Mouse (Mus musculus) lung, postnatal 0 days (tissue): ENCODE results near the gene Ccdc187.

Experiments used
- CTCF ChIP-seq: IDR thresholded peaks from 2 replicates; pipeline ENCODE4 v1.5.1; 2016; ENCODE audit warnings: antibody characterized with exemption, mild to moderate bottlenecking
- EP300 ChIP-seq: IDR thresholded peaks from 2 replicates; pipeline ENCODE4 v1.6.1; 2016; ENCODE audit warnings: antibody characterized with exemption, mild to moderate bottlenecking, control low read depth

DNA sequence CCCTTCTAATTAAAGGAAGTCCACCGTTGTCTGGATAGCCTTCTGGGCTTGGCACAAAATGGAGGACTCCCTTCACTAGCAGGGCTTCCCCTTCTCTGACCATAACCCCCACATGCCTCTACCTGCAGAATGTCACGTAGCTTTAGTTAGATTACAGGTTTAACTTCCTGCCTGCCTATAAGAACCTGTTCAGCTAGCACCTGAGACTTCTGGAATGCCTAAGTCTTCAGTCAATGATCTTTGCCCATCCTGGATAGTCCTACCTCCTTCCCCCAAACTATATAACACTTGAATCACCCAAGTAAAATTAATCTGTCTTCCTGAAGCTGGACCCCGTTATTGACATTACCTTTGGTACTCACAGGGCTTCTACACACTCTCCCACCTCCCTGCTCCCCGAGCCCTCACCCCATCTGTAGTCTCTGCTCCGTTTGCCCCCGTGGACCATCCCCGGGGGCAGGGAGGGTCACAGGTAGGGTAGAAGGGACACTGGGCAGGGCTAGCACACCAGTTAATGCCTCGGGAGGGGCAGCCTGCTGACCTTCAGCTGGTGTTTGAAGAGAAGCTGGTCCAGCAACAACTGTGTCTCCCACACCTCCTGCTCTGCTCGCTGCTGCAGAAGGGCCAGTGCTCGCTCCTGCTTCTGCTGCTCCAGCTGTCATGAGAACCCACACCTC is 28.2 kb downstream of the Ccdc187 start:
- TF ChIP-seq EP300 (no peak), CTCF (no peak)
